Mouse (Mus musculus) cerebellum, adult 8-10 months (tissue): ENCODE measurements at regions not wholly inside any gene's neighbourhood (a gene's known extent, or its start where the extent isn't known, plus 50 kb on each side); places are given as distances from the start of the nearest gene placed in this dataset.

ENCODE experiments used
- DNase-seq: peaks from one replicate; pipeline ENCODE4 v3.0.0; 2022

DNA sequence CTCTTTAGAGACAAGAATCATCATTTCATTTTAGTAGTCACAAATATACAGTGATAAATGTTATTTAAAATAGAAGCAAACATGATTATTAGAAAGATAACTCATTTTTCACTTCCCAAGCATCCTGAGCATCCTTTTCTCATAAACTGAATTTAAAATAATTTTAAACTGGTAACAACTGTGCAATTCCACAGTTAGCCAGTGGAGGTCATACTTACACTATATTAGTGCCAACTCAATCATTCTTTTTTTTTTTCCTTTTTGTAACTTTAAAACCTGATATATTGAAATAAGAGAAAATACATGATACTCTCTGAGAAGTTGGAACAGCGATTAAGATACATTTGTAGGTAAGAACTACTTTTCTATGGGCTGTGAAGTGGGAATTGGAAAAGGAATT, 113.2 kb upstream of the Gm17509 start:
- DNase-seq = no peak

GRCm38 (mm10) chr13:117334539-117334938, 113.7 kb upstream of the Gm17509 start:
- no peak for DNase-seq

- no peak for DNase-seq
Observed at GRCm38 (mm10) chr13:117381086-117381595, 160.3 kb upstream of the Gm17509 start.

GRCm38 (mm10) chr13:117383480-117384137, 162.7 kb upstream of the Gm17509 start:
- no peak for DNase-seq

DNA sequence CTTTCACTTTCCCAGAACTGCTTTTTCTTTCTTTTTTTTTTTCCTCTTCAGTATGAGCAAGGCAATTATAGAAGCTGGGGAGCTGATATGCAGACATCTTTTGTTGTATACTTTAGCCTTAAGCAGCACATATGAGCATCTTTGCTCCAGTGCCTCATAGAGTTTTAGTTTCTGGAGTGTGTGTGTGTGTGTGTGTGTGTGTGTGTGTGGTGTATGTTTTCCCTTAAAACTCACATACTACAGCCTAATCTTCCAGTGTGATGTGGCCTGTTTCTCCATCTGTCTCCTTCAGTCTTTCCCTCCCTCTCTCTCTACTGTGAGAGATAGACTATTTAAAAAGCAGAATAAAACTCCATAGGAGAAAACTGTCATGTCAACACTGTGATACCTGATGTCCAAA, 169.4 kb upstream of the Gm17509 start:
- no peak for DNase-seq

- no peak for DNase-seq
Observed at GRCm38 (mm10) chr13:117393488-117393887, 172.6 kb upstream of the Gm17509 start.

DNA sequence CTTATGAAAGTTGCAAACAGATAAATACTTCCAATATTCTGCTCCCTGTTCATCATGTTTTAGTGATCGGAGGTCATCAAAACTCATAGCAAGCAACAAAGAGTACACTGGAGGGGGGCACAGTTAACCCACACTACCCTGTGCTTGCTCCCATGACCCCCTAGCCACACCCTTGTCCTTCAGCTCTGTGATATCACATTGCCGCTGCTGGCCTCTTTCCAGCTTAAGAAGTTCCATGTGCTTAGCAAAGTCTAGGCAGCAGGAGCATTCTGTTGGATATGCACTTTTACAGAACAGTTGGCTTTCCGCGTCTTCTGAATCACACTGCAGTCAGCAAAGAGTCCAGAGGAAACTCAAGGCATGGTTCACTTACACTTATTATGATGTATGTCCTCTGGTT, 180.4 kb upstream of the Gm17509 start:
- DNase-seq = no peak

GRCm38 (mm10) chr13:117409940-117410339, 189.1 kb upstream of the Gm17509 start:
- no peak for DNase-seq

DNA sequence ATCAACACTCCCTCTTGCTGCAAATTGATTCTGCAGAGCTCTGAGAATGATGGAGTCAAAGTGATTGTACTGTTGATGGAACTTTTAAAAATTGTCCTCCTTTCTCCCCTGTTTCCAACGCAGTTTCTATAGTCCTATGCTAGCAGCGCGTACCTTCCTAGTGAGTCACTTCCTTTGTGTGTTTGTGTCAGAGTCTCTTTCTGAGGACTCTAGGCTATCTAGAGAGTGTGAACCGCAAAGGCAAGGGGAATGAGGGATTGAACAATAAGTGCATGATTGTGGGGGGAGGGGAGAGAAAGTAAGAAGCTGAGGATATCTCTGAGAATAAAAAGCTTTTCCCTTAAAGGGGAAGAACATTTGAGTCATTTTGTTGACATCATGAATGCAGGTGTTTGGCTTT, 188.5 kb upstream of the Hcn1 start:
- DNase-seq = no peak

- DNase-seq = no peak
Observed at GRCm38 (mm10) chr13:117423558-117423957, 178.6 kb upstream of the Hcn1 start.

DNA sequence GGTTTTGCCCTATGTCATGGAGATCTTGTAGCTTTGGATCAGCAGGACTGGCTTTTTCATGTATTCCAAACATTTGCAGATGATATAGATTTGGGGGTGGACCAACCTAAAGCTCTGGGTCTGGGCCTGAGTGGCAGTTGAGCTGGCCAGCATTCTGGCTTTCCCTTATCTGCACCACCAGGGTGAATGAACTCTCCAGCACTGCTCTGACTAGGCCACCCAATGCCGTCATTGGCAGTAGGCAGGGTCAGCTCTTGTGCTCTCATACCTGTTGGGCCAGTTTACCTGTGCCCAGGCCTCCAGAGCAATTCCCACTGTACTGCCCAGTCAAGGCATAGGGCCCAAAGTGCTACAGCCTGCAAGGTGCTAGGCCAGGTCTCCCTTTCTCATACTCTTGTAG, 177.1 kb upstream of the Hcn1 start:
- no peak for DNase-seq

- DNase-seq = no peak
Observed at GRCm38 (mm10) chr13:117467407-117467806, 134.7 kb upstream of the Hcn1 start.

DNA sequence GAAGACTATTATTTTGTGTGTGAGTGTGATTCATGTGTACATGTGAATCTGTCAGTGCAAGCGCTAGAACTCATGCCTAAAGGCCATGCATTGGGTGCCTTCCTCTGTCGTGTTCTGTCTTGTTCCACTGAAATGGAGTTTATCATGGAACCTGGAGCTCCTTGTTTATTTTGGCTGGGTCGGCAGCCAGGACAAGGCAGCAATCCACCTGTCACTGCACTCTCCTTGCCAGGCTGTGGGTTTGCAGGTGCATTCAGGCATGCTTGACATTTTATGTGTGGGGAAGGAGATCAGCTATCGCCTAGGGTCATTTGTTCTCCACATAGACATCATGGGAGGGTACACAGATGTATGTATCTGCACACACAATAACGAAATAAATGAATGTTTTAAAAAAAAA, 129.4 kb upstream of the Hcn1 start:
- DNase-seq = no peak

DNA sequence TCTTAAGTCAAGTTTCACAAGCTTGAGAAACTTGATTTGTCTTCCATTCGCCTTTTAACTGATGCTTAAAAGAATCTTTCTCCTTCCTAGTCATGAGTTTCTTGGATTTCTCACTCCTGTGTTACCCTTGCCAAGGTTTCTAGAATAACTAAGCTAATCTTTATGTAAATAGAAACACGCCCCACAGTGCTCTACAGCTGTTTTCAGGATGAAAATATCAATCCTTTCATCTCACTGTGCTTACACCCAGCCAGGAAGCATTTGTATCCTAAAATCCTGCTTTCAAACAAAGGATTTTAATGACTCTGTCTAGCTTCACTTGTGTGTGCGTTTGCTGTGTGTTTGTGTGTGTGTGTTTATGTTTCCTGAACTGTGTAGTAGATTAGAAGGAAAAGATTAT, 119.5 kb upstream of the Hcn1 start:
- DNase-seq = no peak

GRCm38 (mm10) chr13:117508746-117509145, 93.4 kb upstream of the Hcn1 start:
- DNase-seq = no peak

DNA sequence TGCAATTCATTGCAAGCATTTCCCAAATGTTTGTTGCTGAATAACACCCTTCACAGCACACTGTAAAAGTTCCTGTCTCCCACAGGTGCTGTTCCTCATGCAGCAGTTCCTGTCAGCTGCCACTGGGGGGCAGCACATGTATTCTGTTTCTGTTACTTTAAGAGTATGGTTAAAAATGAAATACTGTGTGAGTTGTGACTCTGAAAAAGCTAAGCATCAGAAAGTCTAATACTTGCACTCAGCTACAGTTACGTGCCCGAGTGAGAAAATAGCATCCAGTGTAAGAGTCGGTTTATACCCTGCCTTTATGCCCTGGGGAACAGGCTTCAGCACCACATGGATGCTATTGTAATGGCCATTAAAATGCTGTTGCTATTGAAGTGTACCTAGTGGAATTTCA, 52.0 kb upstream of the Hcn1 start:
- peak; percentile 52 for DNase-seq
